Mouse (Mus musculus) liver, adult (tissue): ENCODE data around the gene Gm3625.

ENCODE experiments used
- GATA4 ChIP-seq: IDR thresholded peaks from 2 replicates; pipeline ENCODE4 v1.6.1; 2014; ENCODE audit warnings: mild to moderate bottlenecking, low read length; ENCODE audit not compliant: insufficient replicate concordance

Gm3625 gene

GRCm38 (mm10) chr12:4571864-4572263, 20.9 kb downstream of the Gm3625 start:
- TF ChIP-seq GATA4: no peak

GRCm38 (mm10) chr12:4558475-4559279, 34.0 kb downstream of the Gm3625 start:
- TF ChIP-seq GATA4: no peak

GRCm38 (mm10) chr12:4558013-4558412, 34.7 kb downstream of the Gm3625 start:
- TF ChIP-seq GATA4: no peak

GRCm38 (mm10) chr12:4557436-4557835, 35.3 kb downstream of the Gm3625 start:
- TF ChIP-seq GATA4: no peak

- TF ChIP-seq GATA4: no peak
Measured at GRCm38 (mm10) chr12:4556891-4557290, 35.8 kb downstream of the Gm3625 start.

- TF ChIP-seq GATA4: no peak
Measured at GRCm38 (mm10) chr12:4555451-4555850, 37.3 kb downstream of the Gm3625 start.

GRCm38 (mm10) chr12:4548053-4549013, 44.4 kb downstream of the Gm3625 start:
- no peak for TF ChIP-seq GATA4

- TF ChIP-seq GATA4: no peak
Measured at GRCm38 (mm10) chr12:4547557-4547956, 45.2 kb downstream of the Gm3625 start.

GRCm38 (mm10) chr12:4546491-4546890, 46.2 kb downstream of the Gm3625 start:
- TF ChIP-seq GATA4: no peak

- TF ChIP-seq GATA4: no peak
Measured at GRCm38 (mm10) chr12:4545425-4545824, 47.3 kb downstream of the Gm3625 start.

GRCm38 (mm10) chr12:4544400-4544919, 48.3 kb downstream of the Gm3625 start:
- TF ChIP-seq GATA4: no peak
